Mouse (Mus musculus) bone marrow, adult 2 months (tissue): ENCODE data around the gene Tmem176a.

Experiments
- CTCF ChIP-seq: fragments of 200-500 bp; IDR thresholded peaks from 2 replicates; pipeline ENCODE4 v1.5.1; 2011; ENCODE audit warnings: low read length, control low read depth; ENCODE audit not compliant: control insufficient read depth, insufficient read depth
- POLR2A ChIP-seq: fragments of 200-500 bp; IDR thresholded peaks from 2 replicates; pipeline ENCODE4 v1.6.1; 2011; ENCODE audit warnings: low read depth, mild to moderate bottlenecking, control low read depth, low read length, borderline replicate concordance; ENCODE audit not compliant: control insufficient read depth

DNA sequence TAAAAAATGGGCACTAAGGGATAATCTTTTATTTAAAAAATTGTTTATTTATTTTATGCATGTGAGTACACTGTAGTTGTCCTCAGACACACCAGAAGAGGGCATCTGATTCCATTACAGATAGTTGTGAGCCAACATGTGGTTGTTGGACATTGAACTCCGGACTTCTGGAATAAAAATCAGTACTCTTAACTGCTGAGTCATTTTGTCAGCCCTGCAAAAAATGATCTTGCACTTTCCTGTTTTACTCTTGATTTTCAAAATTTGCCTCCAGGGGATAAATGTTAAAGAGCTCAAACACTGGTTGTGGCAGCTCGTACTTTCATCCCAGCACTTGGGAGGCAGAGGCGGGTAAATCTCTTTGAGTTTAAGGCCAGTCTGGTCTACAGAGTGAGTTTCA is 34.0 kb upstream of the Tmem176a start:
- TF ChIP-seq CTCF (no peak), POLR2A (no peak)
